Mouse (Mus musculus): ENCODE measurements at regions not wholly inside any gene's neighbourhood (a gene's known extent, or its start where the extent isn't known, plus 50 kb on each side); places are given as distances from the start of the nearest gene placed in this dataset.
"Not testable (repeated sequence)": the region's sequence is repeated elsewhere in the genome, so short reads cannot be mapped to it uniquely, and the experiment has no call there.

DNA sequence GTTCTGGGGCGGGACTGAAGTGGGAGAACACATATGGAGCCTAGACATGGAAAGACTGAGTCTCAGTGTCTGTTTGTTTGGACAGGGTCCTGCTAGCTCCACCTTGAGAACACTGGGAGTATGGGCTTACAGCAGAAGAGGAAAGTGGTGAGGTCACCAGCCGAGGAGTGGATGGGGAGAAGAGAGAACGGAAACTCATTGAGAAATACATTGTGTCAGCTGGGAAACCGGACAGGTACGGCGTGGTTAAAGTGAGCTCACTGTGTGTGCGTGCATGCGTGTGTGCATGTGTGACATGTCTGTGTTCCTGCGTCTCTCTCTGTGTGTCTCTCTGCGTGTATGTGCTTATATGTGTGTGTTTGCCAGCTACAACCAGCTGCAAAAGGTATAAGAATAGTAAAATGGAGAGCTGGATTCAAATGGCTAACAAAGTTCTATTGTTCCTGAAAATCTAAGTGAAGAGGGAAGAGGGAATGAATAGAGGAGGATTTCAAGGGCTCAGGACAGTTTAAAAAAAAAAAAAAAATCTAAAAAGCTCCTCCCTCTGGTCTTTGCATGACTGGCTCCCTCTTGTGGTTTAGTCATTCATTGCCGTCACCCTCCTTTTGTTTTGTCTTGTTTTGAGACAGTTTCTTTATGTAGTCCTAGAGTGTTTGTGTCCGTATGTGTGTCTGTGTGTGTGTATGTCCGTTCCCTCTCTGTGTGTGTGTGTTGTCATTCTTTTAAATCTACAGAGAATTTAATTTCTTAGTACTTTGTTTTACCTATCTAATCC, 52.0 kb upstream of the Ak4 start:
- no peak for DNase-seq (ENCODE audit: low spot score)

DNA sequence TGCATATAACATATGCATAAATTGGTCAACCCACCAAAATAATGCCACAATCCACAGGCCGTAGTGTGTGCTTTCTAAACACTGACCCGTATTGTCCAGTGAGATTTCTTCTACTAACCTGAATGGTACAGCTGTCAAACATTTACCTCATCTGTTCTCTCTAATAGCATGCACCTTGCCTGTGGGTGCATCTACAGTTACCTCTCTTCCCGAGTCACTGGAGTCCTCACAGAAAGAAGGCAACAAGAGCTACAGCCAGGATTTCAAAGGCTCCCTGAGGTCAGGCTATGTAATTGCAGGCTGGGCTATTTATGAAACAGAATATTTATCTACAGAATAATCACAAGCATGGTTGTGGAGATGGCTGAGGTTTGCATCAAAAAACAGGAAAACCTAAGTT, 53.8 kb upstream of the Ak4 start:
- no peak for DNase-seq (ENCODE audit: low spot score)

DNA sequence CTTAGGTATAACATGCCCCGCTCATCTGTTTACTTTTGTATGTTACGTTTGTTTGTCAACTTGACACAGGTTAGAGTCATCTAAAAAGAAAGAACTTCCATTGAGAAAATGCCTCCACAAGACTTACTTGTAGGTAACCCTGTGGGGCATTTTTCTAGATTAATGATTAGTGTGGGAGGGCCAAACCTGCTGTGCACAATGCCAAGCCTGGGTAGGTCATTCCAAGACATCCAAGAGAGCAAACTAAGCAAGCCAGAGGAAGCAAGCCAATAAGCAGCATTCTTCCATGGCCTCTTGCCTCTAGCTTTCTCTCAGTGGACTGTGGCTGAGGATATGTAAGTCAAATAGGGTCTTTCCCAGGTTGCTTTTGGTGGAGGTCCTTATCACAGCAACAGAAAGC, 54.4 kb upstream of the Ak4 start:
- no peak for DNase-seq (ENCODE audit: low spot score)

DNA sequence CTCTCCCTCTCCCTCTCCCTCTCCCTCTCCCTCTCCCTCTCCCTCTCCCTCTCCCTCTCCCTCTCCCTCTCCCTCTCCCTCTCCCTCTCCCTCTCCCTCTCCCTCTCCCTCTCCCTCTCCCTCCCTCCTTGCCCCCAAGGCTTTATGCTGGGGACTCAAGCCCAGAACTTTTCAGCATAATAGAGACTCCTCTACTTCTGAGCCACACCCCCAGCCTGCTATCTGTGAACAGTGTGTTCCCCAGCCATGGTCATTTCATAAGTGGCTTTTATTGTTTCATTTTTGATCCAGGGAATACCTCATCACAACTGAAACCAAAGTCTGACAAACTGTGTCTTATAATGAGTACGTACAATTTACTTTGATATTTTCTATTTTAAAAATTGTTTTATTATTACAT, 55.8 kb upstream of the Ak4 start:
- DNase-seq (ENCODE audit: low spot score) = not testable (repeated sequence)

DNA sequence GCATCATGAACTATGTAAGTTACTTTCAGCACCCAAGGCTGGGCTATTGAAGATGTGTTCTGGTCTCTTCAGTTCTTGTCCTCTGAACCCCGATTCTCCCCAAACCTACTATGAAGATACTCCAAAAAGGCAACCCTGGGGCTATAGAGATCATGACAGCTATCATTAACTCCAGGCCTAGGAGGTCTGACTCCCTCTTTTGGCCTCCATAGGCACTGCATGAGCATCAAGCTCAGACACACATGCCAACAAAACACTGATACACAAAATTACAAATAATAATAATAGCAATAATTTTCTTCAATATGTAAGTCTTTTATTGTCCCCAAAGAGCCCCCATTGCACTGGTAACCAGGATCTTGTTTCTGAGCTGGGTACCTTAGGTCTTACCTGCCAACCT, 57.3 kb upstream of the Ak4 start:
- DNase-seq (ENCODE audit: low spot score) = no peak

DNA sequence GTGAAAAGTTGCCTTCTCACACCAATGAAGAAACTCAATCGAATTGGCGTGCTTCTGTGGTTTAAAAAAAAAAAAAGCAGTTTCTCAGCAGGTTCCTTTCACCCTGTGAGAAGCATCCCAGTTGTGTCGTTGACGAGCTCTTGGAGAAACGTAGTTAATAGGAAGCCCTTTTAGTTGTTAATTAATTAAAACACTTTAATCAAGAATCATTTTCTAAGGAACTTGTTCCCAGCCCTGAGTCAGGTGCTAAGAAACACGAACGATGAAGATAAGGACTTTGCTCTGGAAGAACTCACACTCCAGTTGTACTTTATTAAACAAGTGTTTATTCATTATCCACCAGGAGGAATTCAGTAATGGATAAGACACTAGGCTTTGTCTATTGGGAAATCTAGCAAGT, 58.8 kb upstream of the Ak4 start:
- DNase-seq (ENCODE audit: low spot score) = no peak

DNA sequence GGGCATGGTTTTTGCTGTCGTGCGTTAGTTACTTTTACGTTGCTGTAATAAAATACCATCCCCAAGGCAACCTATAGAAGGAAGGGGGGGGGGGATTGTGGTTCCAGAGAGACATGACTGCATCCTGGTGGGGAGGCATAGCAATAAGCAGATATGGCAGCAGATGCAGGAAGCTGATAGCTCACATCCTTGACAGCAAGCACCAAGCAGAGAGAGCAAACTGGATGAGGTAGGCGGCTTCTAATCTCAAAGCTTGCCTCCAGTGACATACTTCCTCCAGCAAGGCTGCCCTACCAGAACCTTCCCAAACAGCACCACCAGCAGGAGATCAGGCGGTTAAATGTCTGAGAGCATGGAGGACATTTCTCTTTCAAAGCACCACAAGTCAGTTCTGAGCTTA, 60.0 kb upstream of the Ak4 start:
- no peak for DNase-seq (ENCODE audit: low spot score)

DNA sequence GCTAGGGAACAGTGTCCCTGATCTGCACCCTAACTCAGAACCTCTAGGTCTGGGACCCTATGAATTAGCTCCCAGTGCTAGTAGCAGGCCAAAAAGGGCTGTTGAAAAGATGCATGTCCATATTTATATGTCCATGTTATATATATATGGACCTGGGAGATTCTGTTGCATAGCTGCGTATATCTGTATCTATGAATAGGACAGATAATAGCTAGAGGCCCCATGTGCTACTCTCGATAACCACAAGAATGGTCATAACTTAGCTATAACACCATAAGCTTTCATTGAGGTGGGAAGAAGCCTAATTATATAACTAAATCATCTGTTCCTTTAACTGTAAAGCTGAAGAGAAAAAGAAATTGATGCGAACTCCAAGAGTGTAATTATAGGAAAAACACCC, 60.6 kb upstream of the Ak4 start:
- no peak for DNase-seq (ENCODE audit: low spot score)

DNA sequence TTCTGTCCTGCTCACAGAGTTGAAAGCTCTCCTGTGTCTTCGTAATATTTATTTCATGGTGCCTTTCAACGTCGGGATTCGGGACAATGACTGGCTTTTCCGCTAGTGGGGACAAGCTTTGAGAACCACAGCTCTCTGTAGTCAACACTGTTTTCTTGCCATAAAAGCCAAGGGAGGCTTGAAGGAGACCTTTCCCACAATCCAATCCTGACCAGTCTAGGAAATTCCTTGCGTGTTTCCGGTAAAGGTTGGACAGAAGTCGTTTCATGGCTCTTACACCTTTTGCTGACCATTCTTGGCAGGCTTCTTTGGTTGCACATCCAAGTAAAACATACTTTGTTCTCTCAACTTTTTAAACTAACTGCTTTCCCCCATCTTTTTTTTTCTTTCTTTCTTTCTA, 61.2 kb upstream of the Ak4 start:
- DNase-seq (ENCODE audit: low spot score) = no peak

DNA sequence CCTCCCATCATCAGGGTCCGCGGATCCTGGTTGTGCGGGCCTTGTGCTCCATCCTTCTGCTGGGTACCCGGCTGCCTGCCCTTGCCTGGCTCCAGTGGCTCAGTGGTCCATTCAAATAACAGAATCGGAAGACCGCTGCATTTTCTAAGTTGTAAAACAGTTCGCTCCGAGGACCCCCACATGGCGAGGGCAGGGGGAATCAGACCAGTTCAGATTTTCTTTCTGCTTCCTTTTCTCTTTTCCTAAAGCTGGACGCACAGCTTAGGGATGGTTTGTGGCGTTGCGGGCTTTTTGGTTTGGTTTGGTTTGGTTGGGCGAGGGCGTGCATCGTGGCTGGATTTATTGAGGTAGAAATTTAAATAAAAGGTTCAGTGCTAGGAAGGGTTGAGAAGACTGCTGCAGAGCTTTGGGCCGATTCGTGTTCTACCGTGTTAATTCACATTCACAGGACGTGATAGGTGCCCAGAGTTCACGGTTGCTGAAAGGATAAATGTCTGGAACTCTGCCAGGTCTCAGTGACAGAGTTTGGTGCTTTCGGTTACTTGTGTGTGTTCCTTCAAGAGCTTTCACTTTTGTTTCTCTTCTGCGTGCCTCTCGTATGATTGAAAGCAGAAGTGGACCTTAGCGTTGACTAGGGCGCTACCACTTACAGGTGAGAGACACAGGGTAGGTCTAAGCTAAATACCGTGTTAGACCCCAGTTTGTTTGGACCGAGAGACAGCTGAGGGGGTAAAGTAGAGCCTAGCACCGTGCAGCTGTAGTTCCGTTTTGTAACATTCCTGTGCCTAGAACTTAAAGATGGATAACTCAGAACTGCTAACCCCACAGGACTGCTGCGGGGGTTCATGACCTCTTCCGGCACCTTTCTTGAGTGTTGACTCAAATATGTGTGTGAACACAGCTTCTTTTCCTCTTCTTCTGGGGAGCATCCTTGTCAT, 61.9 kb upstream of the Ak4 start:
- DNase-seq (ENCODE audit: low spot score) = peak; percentile 52

DNA sequence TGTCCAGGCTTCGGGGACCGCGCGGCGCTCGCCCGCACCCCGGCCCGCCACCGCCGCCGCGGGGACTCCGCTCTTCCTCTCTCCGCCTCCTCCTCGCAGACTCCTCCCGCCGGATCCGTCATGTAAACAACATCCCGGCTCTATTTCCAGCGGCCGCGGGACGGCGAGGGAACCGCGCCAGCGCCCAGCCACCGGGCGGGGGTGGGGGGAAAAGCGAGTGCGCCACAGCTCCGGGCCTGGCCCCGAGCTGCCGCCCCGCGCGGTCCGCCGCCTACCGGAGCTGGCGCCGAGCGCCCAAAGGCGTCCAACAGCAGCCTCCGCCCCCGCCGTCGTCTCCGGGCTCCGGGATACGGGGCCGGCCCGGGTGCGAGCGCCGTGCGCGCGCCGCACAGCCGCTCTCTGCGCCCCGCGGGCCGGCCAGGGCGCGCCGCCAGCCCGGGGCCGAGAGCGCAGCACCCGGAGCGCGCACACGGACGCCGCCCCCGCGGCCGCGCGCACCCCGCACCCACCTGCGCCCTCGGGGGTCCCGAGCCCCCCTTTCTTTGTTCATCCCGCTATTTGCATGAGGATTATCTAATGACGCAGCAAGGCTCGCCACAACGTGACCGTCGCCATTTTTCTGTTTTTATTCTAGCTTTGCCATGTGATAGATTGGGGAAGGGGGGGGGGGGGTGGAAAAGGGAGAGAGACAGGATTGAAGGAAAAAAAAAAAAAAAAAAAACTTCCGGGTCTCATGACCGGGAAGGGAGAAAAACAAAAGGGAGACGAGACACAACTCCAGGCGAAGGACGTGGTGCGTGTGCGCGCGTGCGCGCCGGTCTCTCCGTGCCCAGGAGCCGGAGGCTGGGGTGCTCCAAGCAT, 62.8 kb upstream of the Ak4 start:
- DNase-seq (ENCODE audit: low spot score) = peak; percentile 86

DNA sequence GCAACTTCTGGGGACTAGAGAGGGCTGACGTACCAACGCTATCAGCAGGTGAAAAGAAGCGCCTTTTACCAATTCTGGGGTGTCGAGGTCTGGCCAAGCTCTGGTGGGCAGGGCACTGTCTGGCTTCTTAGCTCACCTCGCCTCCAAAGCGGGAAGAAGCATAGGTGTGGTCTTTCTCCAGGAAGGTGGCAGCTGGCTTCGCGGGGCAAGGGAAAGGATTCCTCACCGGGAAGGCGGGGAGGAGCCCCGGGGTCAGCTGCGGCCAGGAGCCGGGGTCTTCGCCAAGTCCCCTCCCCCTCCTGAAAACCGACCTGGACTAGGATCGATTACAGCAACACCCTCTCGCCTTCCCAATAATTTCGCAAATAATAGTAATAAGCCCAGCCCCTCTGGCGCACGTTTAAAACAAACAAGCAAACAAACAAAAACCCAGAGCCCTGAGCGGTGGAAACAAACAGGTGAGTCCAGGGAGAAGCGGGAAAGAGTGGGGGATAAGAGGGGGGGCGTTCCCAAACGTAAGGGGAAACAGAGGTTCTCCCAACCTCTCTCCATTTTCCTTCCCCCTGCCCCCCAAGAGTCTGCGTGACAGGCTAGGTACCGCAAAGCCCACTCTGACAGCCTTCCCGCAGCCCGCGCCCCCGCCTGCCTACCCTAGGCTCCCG, 63.5 kb upstream of the Ak4 start:
- peak; percentile 47 for DNase-seq (ENCODE audit: low spot score)

DNA sequence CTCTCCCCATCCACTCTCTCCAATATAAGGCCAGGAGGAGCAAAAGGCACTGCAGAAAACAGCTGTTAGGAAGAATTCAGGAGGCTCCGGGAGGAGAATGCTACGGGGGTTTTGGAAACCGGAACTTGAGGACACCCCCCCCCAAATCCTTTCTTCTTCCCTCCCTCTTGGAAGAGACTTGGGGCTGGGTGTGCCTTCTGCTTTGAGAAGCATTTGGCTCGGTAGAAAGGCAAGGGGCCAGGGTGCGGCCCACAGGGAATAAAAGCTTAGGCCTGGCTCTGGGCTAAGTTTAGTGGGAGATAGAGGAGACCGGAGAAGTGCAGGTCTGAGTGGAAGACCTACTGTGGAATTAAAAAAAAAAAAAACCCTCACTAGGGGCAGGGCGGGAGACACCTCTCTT, 64.1 kb upstream of the Ak4 start:
- peak; percentile 36 for DNase-seq (ENCODE audit: low spot score)

DNA sequence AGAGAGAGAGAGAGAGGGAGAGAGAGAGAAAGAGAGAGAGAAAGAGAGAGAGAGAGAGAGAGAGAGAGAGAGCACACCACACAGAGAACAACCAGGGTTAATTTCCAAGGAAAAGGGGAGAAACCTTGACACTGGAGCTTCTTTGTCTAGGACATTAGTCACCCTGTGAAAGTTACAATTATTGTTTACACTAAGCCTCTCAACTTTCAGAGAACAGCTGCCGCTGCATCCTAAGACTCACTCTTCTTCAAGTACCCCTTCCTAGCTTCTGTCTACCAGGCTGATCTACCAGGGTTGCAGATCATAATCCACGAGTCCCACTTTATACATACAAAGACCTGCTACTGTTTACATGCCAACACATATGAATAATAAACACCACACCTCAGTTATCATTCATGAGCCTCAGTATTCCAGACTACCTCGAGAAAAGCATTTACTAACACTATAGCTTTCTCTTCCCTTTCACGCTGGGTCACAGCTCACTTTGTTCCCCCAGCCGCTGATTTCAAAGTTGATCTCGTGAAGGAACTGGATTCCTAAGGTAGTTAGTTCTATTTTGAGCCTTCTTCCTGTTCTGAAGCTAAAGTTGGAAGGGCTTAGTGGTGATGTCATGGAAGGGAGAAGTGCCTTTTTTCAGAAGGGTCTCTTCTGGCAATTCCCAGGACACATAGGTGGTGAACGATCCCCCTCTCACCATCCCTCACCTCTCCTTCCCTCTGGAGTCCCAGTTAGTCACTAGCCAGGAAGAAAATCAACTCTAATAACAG, 64.8 kb upstream of the Ak4 start:
- no peak for DNase-seq (ENCODE audit: low spot score)

DNA sequence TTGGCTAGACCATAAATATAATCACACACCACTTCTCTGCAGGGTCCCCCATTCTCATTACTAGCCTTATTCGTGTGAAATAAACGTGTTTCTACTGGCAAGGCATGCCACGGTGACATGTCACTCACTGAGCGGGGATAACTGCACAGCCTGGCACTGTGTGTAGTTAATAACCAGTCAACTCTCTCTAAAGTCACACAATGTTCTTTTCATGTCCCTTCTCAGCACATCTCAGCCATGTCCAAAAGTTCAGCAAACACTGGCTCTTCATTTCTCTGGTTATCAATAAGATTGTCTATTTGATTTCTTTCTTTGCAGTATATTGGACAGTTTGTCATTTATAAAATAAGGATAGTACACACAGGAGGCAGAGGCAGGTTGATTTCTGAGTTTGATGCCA, 66.9 kb upstream of the Ak4 start:
- no peak for DNase-seq (ENCODE audit: low spot score)

DNA sequence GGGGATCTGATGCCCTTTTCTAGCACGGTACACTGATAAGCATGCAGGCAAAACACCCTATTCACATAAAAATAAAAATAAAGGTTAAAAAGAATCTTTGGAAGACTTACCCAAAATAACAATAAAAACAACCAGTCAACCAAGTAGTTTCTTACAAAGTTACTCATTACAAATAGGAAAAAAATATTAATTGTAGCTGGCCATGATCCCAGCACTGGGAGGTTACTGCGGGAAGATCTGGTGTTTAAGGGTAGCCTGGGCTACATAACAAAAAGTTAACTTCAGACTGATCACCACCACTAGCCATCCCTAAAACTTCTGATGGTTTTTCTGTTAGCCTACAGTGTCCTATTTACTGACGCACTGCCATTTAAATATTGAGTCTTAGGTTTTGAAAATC, 67.4 kb upstream of the Ak4 start:
- DNase-seq (ENCODE audit: low spot score) = no peak

DNA sequence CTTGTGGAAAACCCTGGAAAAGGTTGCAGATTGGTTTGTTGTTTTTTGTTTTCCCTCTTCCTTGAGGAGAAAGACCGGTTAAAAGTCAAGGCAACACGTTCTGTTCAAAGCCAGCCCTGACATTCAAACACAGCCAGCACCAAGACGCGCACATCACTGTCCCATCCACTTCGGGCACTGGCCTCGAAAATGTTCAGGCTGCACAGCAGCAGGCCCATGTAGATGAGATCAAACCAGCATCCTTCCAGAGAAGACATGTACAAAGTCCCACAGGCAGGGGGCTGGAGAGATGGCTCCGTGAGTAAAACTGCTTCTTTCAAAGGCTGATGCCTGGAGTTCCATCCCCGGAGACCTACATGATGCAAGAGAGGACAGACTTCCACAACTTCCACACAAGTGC, 68.4 kb upstream of the Ak4 start:
- DNase-seq (ENCODE audit: low spot score) = no peak

DNA sequence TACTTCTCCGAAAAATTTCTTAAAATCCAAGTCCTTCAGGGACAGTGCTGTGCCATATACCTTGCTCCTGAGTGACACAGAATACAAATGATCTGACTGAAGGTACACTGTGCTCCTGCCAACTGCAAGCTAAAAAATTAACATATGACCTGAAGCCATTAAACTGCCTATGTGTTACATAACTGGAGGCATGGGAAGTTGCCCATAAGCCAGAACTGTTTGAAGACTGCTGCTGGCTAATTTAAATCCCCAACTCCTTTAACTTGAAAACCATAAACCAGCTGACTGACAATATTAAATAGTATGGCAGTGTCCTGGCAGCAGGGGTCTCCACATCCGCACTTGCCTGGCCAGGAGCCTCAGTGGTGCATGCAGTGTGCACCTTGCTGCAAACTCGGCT, 68.9 kb upstream of the Ak4 start:
- DNase-seq (ENCODE audit: low spot score) = no peak

DNA sequence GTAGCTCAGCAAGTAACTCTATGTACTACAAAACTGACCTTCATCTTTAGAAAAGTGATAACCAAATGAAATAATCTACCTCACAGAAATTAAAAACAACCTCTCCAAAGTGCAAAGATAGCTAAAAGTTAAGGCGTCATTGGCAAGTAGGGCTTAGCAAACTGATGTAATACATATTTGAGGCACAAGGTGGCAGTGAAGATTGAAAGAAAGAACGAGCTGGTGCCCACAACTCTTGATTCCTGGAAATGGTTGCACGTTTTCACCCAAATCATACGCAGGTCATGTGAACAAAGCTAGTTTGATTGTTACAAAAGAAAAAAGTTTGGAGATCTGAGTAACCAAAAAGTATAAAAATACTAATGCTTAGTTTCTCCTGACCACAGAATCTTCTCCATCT, 69.7 kb upstream of the Ak4 start:
- DNase-seq (ENCODE audit: low spot score) = no peak

DNA sequence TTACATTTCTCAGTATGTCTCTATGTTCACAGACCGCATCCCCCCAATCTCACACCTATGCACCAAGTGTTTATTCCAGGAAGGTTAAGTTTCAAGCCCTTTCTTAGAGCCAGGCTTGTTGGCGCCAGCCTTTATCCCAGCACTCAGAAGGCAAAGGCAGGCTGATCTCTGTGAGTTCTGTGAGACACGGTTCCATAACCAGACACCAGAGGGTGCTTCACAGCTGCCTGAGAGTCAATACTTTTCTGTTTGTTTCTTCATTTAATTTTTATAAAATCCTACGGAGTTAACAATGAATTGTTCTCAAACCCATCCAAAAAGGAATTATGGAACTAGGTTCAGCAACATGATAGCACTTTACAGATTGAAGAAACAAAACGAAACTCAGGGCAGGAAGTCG, 71.8 kb upstream of the Ak4 start:
- DNase-seq (ENCODE audit: low spot score) = no peak
